Mouse (Mus musculus): ENCODE measurements at regions not wholly inside any gene's neighbourhood (a gene's known extent, or its start where the extent isn't known, plus 50 kb on each side); places are given as distances from the start of the nearest gene placed in this dataset.

DNA sequence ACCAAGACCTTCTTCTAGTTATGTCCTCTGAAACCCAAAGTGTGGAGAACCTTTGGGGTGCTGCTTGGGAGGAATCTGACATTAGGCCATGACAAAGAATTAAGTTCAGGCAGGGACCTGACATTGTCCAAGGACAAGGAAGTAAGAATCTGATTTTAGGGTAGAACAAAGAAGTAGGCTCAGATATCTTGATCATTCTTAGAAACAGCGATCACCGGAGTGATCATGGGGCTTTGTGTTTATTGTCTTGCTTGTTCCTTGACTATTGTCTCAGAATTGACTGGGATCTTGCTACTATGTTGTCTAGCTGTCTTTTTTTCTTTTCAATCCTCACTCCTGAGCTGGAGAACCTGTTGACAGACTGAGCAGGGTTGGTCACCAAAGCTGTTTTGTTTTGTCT is 327.9 kb downstream of the Rwdd3 start:
- H3K27me3 ChIP-seq (replicated peaks): no peaks in the 10 kb centered on the region
- no peak overlapping the region for H3K27ac ChIP-seq (ENCODE audit: insufficient read depth, low read depth)
- H3K79me2 ChIP-seq (replicated peaks; ENCODE audit: control insufficient read depth, extremely low read depth, insufficient read depth, poor library complexity, severe bottlenecking): no peaks in the 10 kb centered on the region
- TF ChIP-seq E2F4 (IDR thresholded peaks at IDR 0.05; ENCODE audit: insufficient replicate concordance, low read depth, low read length) (no peak), USF2 (conservative IDR thresholded peaks at IDR 0.05; ENCODE audit: low read depth, low read length) (no peak), ZKSCAN1 (IDR thresholded peaks at IDR 0.05; ENCODE audit: borderline replicate concordance, low read depth, low read length) (no peak), MEF2A (IDR thresholded peaks at IDR 0.05; ENCODE audit: borderline replicate concordance, low read depth, low read length) (no peak), SIN3A (IDR thresholded peaks at IDR 0.05; ENCODE audit: low read length) (no peak), EP300 (IDR thresholded peaks at IDR 0.05; ENCODE audit: low read length) (no peak), JUND (conservative IDR thresholded peaks at IDR 0.05; ENCODE audit: low read depth, low read length) (no peak), TBP (conservative IDR thresholded peaks at IDR 0.05; ENCODE audit: low read depth, low read length) (no peak), MAFK (IDR thresholded peaks at IDR 0.05; ENCODE audit: insufficient replicate concordance, low read length) (no peak), PAX5 (IDR thresholded peaks at IDR 0.05; ENCODE audit: low read length) (no peak), POLR2AphosphoS2 (IDR thresholded peaks at IDR 0.05; ENCODE audit: low read depth, low read length) (no peak), CHD1 (IDR thresholded peaks at IDR 0.05; ENCODE audit: low read depth, low read length) (no peak), ZC3H11A (IDR thresholded peaks at IDR 0.05; ENCODE audit: low read depth, low read length) (no peak), KAT2A (IDR thresholded peaks at IDR 0.05; ENCODE audit: insufficient replicate concordance, low read length) (no peak), GABPA (IDR thresholded peaks at IDR 0.05; ENCODE audit: insufficient replicate concordance, low read depth, low read length) (no peak), MAX (IDR thresholded peaks at IDR 0.05; ENCODE audit: low read length) (no peak), ELF1 (IDR thresholded peaks at IDR 0.05; ENCODE audit: low read depth, low read length) (no peak), BHLHE40 (IDR thresholded peaks at IDR 0.05; ENCODE audit: low read depth, low read length) (no peak)
- no peaks in the 10 kb centered on the region for H3K4me1 ChIP-seq (ENCODE audit: control insufficient read depth in 1 of 2, insufficient read depth in 2 of 2)
- no peaks in the 10 kb centered on the region for H3K36me3 ChIP-seq (replicated peaks in 1 of 2; ENCODE audit: control insufficient read depth in 1 of 2, insufficient read depth in 1 of 2, low read length in 1 of 2)
- dilution Hi-C loops (cut with MboI; ENCODE audit: extremely low pct_ligation_motif_present, extremely low pct_unique_long_range_greater_than_20kb, low sequenced_read_pairs): no loop called here
- no peak for DNase-seq (ENCODE audit: extremely low read depth)
- H3K4me3 ChIP-seq (replicated peaks in 1 of 3; ENCODE audit: low read depth in 2 of 3, low read length in 2 of 3, poor library complexity in 1 of 3): no peak overlapping the region
- H3K4me2 ChIP-seq (ENCODE audit: insufficient read depth, low read depth, poor library complexity, severe bottlenecking): no peak overlapping the region
- in situ Hi-C loops (cut with MboI; ENCODE audit: low pct_ligation_motif_present, low pct_unique_long_range_greater_than_20kb, low sequenced_read_pairs): no loop called here
- peaks cover 38% of the 10 kb centered on the region for H3K9me3 ChIP-seq (replicated peaks; ENCODE audit: low read length)
- H3K9ac ChIP-seq (ENCODE audit: insufficient read depth, low read depth): no peak overlapping the region

- no peaks in the 10 kb centered on the region for H3K36me3 ChIP-seq (replicated peaks in 1 of 2; ENCODE audit: control insufficient read depth in 1 of 2, insufficient read depth in 1 of 2, low read length in 1 of 2)
- no peak overlapping the region for H3K4me2 ChIP-seq (ENCODE audit: insufficient read depth, low read depth, poor library complexity, severe bottlenecking)
- no peaks in the 10 kb centered on the region for H3K4me1 ChIP-seq (ENCODE audit: control insufficient read depth in 1 of 2, insufficient read depth in 2 of 2)
- dilution Hi-C loops (cut with MboI; ENCODE audit: extremely low pct_ligation_motif_present, extremely low pct_unique_long_range_greater_than_20kb, low sequenced_read_pairs) (no loop called here), in situ Hi-C loops (cut with MboI; ENCODE audit: low pct_ligation_motif_present, low pct_unique_long_range_greater_than_20kb, low sequenced_read_pairs) (no loop called here)
- no peaks in the 10 kb centered on the region for H3K79me2 ChIP-seq (replicated peaks; ENCODE audit: control insufficient read depth, extremely low read depth, insufficient read depth, poor library complexity, severe bottlenecking)
- no peak for DNase-seq (ENCODE audit: extremely low read depth)
- no peak for TF ChIP-seq JUN (IDR thresholded peaks at IDR 0.05; ENCODE audit: insufficient read depth, low read depth, low read length)
- no peak for TF ChIP-seq MAZ (IDR thresholded peaks at IDR 0.05; ENCODE audit: low read depth, low read length)
- TF ChIP-seq CTCF (conservative IDR thresholded peaks at IDR 0.05 in 1 of 2, IDR thresholded peaks at IDR 0.05 in 1 of 2; ENCODE audit: low read depth in 2 of 2, low read length in 2 of 2): no peak
- no peak for TF ChIP-seq USF1 (IDR thresholded peaks at IDR 0.05; ENCODE audit: low read depth, low read length)
- no peak for TF ChIP-seq KAT2A (IDR thresholded peaks at IDR 0.05; ENCODE audit: insufficient replicate concordance, low read length)
- TF ChIP-seq USF2 (conservative IDR thresholded peaks at IDR 0.05; ENCODE audit: low read depth, low read length): no peak
- TF ChIP-seq MXI1 (IDR thresholded peaks at IDR 0.05; ENCODE audit: low read depth, low read length): no peak
- TF ChIP-seq POLR2AphosphoS2 (IDR thresholded peaks at IDR 0.05; ENCODE audit: low read depth, low read length): no peak
- TF ChIP-seq MAFK (IDR thresholded peaks at IDR 0.05; ENCODE audit: insufficient replicate concordance, low read length): no peak
- peaks cover 31% of the 10 kb centered on the region for H3K9me3 ChIP-seq (replicated peaks; ENCODE audit: low read length)
- H3K9ac ChIP-seq (ENCODE audit: insufficient read depth, low read depth): no peak overlapping the region
- no peaks in the 10 kb centered on the region for H3K27me3 ChIP-seq (replicated peaks)
- no peak overlapping the region for H3K4me3 ChIP-seq (replicated peaks in 1 of 3; ENCODE audit: low read depth in 2 of 3, low read length in 2 of 3, poor library complexity in 1 of 3)
- H3K27ac ChIP-seq (ENCODE audit: insufficient read depth, low read depth): no peak overlapping the region
Observed at GRCm38 (mm10) chr3:120823536-120823935, 348.0 kb downstream of the Rwdd3 start.
